Mouse (Mus musculus): ENCODE measurements around the gene Nkx6-1.

DNA sequence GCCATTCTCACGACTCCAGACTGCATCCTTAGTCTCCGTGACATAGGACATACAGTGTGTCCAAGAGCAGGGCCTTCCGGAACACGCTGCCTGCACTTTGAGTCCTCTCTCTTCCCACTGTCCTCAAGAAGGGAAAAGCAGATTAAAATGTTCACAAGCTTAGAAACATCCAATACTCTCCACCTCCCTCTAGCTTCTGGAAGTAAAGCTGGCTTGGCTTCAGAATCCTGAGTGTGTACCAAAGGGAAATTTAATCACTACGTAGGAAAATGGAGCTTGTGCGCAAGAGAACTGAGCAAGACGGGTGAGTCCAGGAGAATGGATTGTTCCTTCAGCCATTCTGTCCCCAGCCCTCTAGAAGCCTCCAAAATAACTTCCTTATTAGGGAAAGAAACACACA is 9.4 kb downstream of the Nkx6-1 start:
- TF ChIP-seq CTCF (conservative IDR thresholded peaks at IDR 0.05; ENCODE audit: insufficient read depth, insufficient read length, low read depth, low read length) (no peak), POLR2A (IDR thresholded peaks at IDR 0.05; ENCODE audit: low read depth, low read length) (no peak)

Data from kidney, adult 2 months (tissue).